Mouse (Mus musculus) embryonic facial prominence, embryonic 14.5 days (tissue): ENCODE measurements around the gene E030025P04Rik. TPM values are rescaled to one million over a fixed set of nuclear protein-coding genes. Genes with fewer than 3 reads are reported as not detected.

Experiments
- ATAC-seq: fragments of 200-750 bp; cut with Nextera tagmentation; 2 replicates; pipeline ENCODE4 v1.8.0; 2017; ENCODE audit warnings: low read depth, moderate number of reproducible peaks, moderate TSS enrichment
- DNase-seq: peaks from one replicate; pipeline ENCODE4 v3.0.0-alpha.2; 2015; ENCODE audit warnings: low spot score
- H3K27ac ChIP-seq: fragments of 300-500 bp; sonication (generic); replicated peaks from 2 replicates; pipeline ENCODE4 v1.5.1; 2014; ENCODE audit warnings: low read depth, mild to moderate bottlenecking, low read length, moderate library complexity
- H3K27me3 ChIP-seq: fragments of 300-500 bp; sonication (generic); replicated peaks from 2 replicates; pipeline ENCODE4 v1.6.1; 2014; ENCODE audit warnings: low read length; ENCODE audit not compliant: control insufficient read depth, insufficient read depth
- H3K36me3 ChIP-seq: fragments of 300-500 bp; sonication (generic); 2 replicates; pipeline ENCODE4 v1.6.1; 2014; ENCODE audit warnings: low read length, mixed read lengths; ENCODE audit not compliant: control insufficient read depth, insufficient read depth
- H3K4me1 ChIP-seq: fragments of 300-500 bp; sonication (generic); 2 replicates; pipeline ENCODE4 v1.6.1; 2014; ENCODE audit warnings: antibody characterized with exemption, low read length; ENCODE audit not compliant: control insufficient read depth, insufficient read depth
- H3K4me2 ChIP-seq: fragments of 300-500 bp; sonication (generic); 2 replicates; pipeline ENCODE4 v1.6.1; 2014; ENCODE audit warnings: low read depth, mild to moderate bottlenecking, low read length, moderate library complexity, mixed read lengths
- H3K4me3 ChIP-seq: fragments of 300-500 bp; sonication (generic); 2 replicates; pipeline ENCODE4 v1.5.1; 2014; ENCODE audit warnings: low read depth, mild to moderate bottlenecking, low read length
- H3K9ac ChIP-seq: fragments of 300-500 bp; sonication (generic); 2 replicates; pipeline ENCODE4 v1.6.1; 2014; ENCODE audit warnings: low read depth, mild to moderate bottlenecking, low read length, moderate library complexity, mixed read lengths
- H3K9me3 ChIP-seq: fragments of 300-500 bp; sonication (generic); 2 replicates; pipeline ENCODE4 v1.6.1; 2016; ENCODE audit warnings: low read length; ENCODE audit not compliant: control insufficient read depth
- WGBS: fragments of 180-500 bp; shearing (Covaris S2); extraction: QIAGEN DNeasy Blood & Tissue Kit; methylation state at CpG from one replicate; pipeline ENCODE4 v1.1.7; 2014; 5-methylcytosine and 5-hydroxymethylcytosine counted together
- polyA plus RNA-seq: library from polyadenylated mRNA; unstranded; fragments of >200 nt; fragmentation: Nextera tagmentation; extraction: Ambion mirVana; gene quantifications from 2 replicates; pipeline ENCODE4 v1.2.1, GENCODE M21; 2014

Gene E030025P04Rik
- polyA plus RNA-seq, 1 experiment from 2014 or later = not detected

GRCm38 (mm10) chr11:109172224-109172623, 28.1 kb upstream of the E030025P04Rik start:
- no peak overlapping the region for H3K27ac ChIP-seq
- 83% methylated on average over 1 of the region's 1 CpGs for WGBS
- DNase-seq (no peak), ATAC-seq (no peak)
- no peaks in the 10 kb centered on the region for H3K36me3 ChIP-seq
- H3K9ac ChIP-seq = no peak overlapping the region
- H3K4me3 ChIP-seq = no peak overlapping the region
- peaks cover 4% of the 10 kb centered on the region; the same call in 1 of the 2 replicates for H3K9me3 ChIP-seq
- H3K4me1 ChIP-seq = peaks cover 7% of the 10 kb centered on the region
- no peaks in the 10 kb centered on the region for H3K27me3 ChIP-seq
- H3K4me2 ChIP-seq = no peak overlapping the region

- DNase-seq (no peak), ATAC-seq (no peak)
- no peak overlapping the region for H3K4me2 ChIP-seq
- no peak overlapping the region for H3K4me3 ChIP-seq
- no peaks in the 10 kb centered on the region for H3K27me3 ChIP-seq
- WGBS = 93% methylated on average over 6 of the region's 6 CpGs
- H3K9me3 ChIP-seq = peaks cover 4% of the 10 kb centered on the region; the same call in 1 of the 2 replicates
- no peaks in the 10 kb centered on the region for H3K36me3 ChIP-seq
- no peak overlapping the region for H3K27ac ChIP-seq
- H3K9ac ChIP-seq = no peak overlapping the region
- peaks cover 7% of the 10 kb centered on the region for H3K4me1 ChIP-seq
Measured at GRCm38 (mm10) chr11:109170771-109171170, 26.6 kb upstream of the E030025P04Rik start.

DNA sequence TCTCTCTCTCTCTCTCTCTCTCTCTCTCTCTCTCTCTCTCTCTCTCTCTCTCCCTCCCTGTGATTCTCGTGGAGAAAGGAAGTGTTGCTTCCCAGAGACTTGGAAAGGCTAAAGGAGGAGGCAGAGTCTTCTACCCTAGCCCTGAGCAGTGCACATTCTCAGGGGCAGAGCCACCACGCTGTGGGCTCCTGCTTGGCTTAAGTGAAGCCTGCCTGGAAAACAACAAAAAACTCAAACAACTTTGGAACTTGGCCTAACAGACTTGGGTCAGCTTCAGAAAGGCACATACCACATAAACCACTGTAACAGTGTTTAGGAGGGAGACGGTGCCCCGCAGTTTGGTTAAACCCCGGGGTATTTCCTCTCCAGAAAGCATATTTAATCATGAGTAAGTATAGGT, 13.5 kb upstream of the E030025P04Rik start:
- no peak overlapping the region for H3K27ac ChIP-seq
- 48% methylated on average over 5 of the region's 5 CpGs for WGBS
- H3K27me3 ChIP-seq = no peaks in the 10 kb centered on the region
- ATAC-seq (no peak), DNase-seq (peak; percentile 73)
- no peak overlapping the region for H3K9ac ChIP-seq
- no peaks in the 10 kb centered on the region for H3K36me3 ChIP-seq
- no peak overlapping the region for H3K4me3 ChIP-seq
- no peaks in the 10 kb centered on the region for H3K4me1 ChIP-seq
- H3K9me3 ChIP-seq = no peaks in the 10 kb centered on the region
- no peak overlapping the region for H3K4me2 ChIP-seq

DNA sequence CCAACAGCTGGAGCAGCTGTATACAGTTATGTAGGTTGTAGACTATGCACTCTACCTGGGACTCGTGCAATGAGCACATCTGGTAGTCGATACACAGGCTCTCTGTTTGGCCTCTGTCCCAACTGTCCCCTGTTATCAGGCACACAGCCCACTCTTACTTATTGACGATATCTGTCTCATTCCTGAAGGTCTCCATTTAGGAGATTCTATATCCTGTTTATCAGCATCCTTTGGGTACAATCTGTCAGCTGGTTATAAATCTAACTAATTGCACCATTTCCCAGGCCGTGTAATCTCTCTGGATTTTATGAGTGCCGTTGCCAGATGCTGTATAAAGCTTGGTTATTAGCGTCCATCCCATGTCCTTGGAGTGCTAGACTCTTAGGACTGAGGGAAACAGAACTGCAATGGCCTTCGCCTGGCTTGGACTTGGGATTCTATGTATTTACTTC, 747 bp upstream of the E030025P04Rik start:
- Histone ChIP-seq H3K9me3 (no peaks in the 10 kb centered on the region), H3K9ac (no peak overlapping the region), H3K4me1 (no peaks in the 10 kb centered on the region), H3K4me2 (no peak overlapping the region), H3K36me3 (no peaks in the 10 kb centered on the region), H3K27ac (no peak overlapping the region), H3K4me3 (no peak overlapping the region), H3K27me3 (no peaks in the 10 kb centered on the region)
- ATAC-seq (peak; percentile 78), DNase-seq (peak; percentile 45)
- WGBS = 62% methylated on average over 7 of the region's 7 CpGs

DNA sequence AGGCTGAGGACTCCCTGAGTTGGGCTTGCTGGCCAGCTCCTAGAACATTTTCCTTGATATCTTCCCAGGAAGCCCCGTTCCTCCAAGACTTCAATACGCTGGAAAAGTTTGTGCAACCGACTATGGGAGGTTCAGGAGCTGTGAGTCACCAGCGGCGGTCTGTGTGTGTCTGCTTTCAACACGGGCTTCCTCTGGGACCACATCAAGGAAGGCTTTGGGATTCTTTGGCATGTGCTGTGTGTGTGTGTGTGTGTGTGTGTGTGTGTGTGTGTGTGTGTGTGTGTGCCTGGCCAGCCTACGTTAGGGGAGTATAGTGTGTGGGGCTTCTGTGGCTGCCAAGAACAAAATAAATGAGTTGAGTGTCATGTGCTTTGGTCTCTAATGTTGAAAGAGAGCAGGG, 17.7 kb downstream of the E030025P04Rik start:
- Histone ChIP-seq H3K27me3 (no peaks in the 10 kb centered on the region), H3K36me3 (no peaks in the 10 kb centered on the region), H3K4me1 (peaks cover 9% of the 10 kb centered on the region; the same call in 1 of the 2 replicates), H3K27ac (no peak overlapping the region), H3K9ac (no peak overlapping the region), H3K4me2 (no peak overlapping the region), H3K4me3 (no peak overlapping the region), H3K9me3 (no peaks in the 10 kb centered on the region)
- 41% methylated on average over 7 of the region's 7 CpGs for WGBS
- peak; percentile 73 for DNase-seq
- 0 out of 2 replicates have a peak, but pooled peaks have one; percentile 33 for ATAC-seq

DNA sequence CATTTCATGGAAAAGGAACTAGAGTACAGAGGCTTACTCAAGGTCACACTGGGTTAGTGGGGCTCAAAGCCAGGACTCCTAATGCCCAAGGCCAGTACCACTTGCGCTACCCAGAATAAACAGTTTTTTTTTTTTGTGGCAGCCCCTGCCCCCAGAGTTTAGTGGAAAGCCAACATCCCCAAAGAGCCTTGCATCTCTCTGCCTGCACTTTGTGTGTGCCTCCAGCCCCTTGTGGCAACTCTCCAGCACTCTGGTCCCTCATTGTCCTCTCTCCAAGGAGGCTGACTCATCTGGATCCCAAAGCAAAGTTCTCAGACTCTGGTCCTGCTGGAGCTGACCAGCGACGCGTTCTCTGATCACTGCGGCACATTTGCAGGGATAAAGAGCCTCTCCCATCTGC, 18.7 kb downstream of the E030025P04Rik start:
- Histone ChIP-seq H3K4me3 (no peak overlapping the region), H3K4me2 (no peak overlapping the region), H3K27ac (no peak overlapping the region), H3K27me3 (no peaks in the 10 kb centered on the region), H3K9ac (no peak overlapping the region), H3K9me3 (no peaks in the 10 kb centered on the region), H3K4me1 (peaks cover 9% of the 10 kb centered on the region; the same call in 1 of the 2 replicates), H3K36me3 (no peaks in the 10 kb centered on the region)
- ATAC-seq = no peak
- WGBS = 81% methylated on average over 5 of the region's 5 CpGs
- no peak for DNase-seq

DNA sequence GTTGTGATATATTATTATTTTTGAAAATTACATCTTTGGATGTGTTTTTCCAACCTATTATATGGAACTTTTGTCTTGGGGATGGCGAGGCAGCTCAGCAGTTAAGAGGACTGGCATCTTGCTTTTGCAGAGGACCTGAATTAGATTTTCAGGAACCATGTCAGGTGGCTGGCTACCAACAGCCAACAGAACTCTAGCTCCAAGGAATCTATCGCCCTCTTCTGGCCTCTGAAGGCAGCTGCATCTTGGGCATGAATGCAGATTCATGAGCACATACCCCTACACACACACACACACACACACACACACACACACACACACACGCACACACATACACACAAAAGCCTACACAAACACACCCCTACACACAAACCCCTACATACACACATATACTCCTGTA, 19.9 kb downstream of the E030025P04Rik start:
- ATAC-seq (no peak), DNase-seq (no peak)
- Histone ChIP-seq H3K27me3 (no peaks in the 10 kb centered on the region), H3K9me3 (no peaks in the 10 kb centered on the region), H3K36me3 (no peaks in the 10 kb centered on the region), H3K27ac (no peak overlapping the region), H3K4me1 (peaks cover 9% of the 10 kb centered on the region; the same call in 1 of the 2 replicates), H3K4me3 (no peak overlapping the region), H3K4me2 (no peak overlapping the region), H3K9ac (no peak overlapping the region)
- 55% methylated on average over 3 of the region's 3 CpGs for WGBS

DNA sequence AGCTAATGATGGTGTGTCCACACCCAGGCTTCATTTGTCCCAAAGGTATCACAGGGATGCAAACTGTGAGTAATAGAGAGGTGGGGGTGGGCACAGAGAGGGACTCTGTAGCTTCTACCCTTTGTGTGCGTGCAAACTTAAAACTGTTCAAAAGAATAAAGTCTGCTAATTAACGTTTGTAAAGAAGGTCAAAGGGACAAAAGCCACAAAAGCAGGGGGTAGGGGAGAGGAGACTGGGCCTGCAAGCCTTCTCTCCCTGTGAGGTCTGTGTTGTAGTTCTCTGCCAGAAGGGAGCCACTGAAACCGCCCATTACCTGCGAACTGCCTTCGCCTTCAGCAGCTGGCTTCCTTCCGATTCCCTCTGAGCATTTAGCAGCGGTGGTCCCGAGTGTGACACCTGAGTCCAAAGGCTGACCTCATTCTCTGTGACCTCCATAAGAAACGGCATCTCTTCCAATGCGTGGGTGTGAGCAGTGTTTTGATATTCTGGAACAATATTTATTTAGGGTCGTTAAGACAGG, 34.3 kb downstream of the E030025P04Rik start:
- DNase-seq (no peak), ATAC-seq (no peak)
- H3K36me3 ChIP-seq = no peaks in the 10 kb centered on the region
- H3K27ac ChIP-seq = no peak overlapping the region
- H3K9me3 ChIP-seq = no peaks in the 10 kb centered on the region
- H3K9ac ChIP-seq = no peak overlapping the region
- no peak overlapping the region for H3K4me2 ChIP-seq
- no peaks in the 10 kb centered on the region for H3K27me3 ChIP-seq
- WGBS = 35% methylated on average over 11 of the region's 11 CpGs
- H3K4me1 ChIP-seq = no peaks in the 10 kb centered on the region
- H3K4me3 ChIP-seq = no peak overlapping the region

GRCm38 (mm10) chr11:109109056-109109455, 35.1 kb downstream of the E030025P04Rik start:
- H3K27me3 ChIP-seq = no peaks in the 10 kb centered on the region
- no peaks in the 10 kb centered on the region for H3K36me3 ChIP-seq
- DNase-seq (no peak), ATAC-seq (no peak)
- H3K9ac ChIP-seq = no peak overlapping the region
- no peak overlapping the region for H3K4me3 ChIP-seq
- H3K4me1 ChIP-seq = no peaks in the 10 kb centered on the region
- no peaks in the 10 kb centered on the region for H3K9me3 ChIP-seq
- no peak overlapping the region for H3K4me2 ChIP-seq
- no peak overlapping the region for H3K27ac ChIP-seq
